Mouse (Mus musculus) thymus, adult 2 months (tissue): ENCODE results near the gene Tshr.

Source experiments
- CTCF ChIP-seq: fragments of 200-500 bp; IDR thresholded peaks from 2 replicates; pipeline ENCODE4 v1.5.1; 2012; ENCODE audit warnings: mild to moderate bottlenecking, control low read depth, low read length, moderate library complexity, borderline replicate concordance; ENCODE audit not compliant: control insufficient read depth, poor library complexity, insufficient read depth; ENCODE audit errors: extremely low read depth
- POLR2A ChIP-seq: fragments of 200-500 bp; IDR thresholded peaks from 2 replicates; pipeline ENCODE4 v1.6.1; 2012; ENCODE audit warnings: mild to moderate bottlenecking, low read length, control low read depth, moderate library complexity; ENCODE audit not compliant: control insufficient read depth, poor library complexity, insufficient read depth; ENCODE audit errors: extremely low read depth

GRCm38 (mm10) chr12:91369173-91369572 lies 15.2 kb upstream of the Tshr start:
- TF ChIP-seq CTCF (no peak), POLR2A (no peak)
